Mouse (Mus musculus): ENCODE measurements around the gene Ackr3.

DNA sequence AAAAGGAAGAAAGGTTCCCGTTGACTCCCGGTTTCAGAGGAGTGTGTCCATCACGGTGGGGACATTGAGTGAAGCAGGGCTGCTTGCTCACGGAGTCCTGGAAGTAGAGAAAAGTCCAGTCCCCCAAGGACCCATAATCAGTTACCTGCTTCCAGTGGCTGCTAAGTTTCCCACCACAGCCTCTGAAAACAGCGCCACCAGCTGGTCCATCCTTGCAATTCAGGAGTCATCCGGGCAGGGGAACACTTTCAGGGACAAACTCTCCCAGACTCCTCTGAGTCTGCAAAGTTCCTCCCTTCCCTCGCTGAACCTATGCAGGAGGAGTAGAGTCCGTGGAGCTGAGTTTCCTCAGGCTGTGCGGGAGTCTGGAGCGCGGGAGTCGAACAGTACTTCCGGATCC lies 43.9 kb upstream of the Ackr3 start:
- TF ChIP-seq CTCF (IDR thresholded peaks at IDR 0.05; ENCODE audit: low read depth, low read length) (no peak), POLR2A (IDR thresholded peaks at IDR 0.05; ENCODE audit: borderline replicate concordance, low read depth, low read length) (no peak)
